Mouse (Mus musculus) embryonic facial prominence, embryonic 13.5 days (tissue): ENCODE measurements at regions not wholly inside any gene's neighbourhood (a gene's known extent, or its start where the extent isn't known, plus 50 kb on each side); places are given as distances from the start of the nearest gene placed in this dataset.

Experiments
- ATAC-seq: fragments of 200-750 bp; cut with Nextera tagmentation; 2 replicates; pipeline ENCODE4 v1.8.0; 2017; ENCODE audit warnings: low read depth; ENCODE audit not compliant: insufficient number of reproducible peaks, insufficient read depth, low FRiP score, low TSS enrichment
- H3K27ac ChIP-seq: fragments of 300-500 bp; sonication (generic); 2 replicates; pipeline ENCODE4 v1.5.1; 2015; ENCODE audit warnings: moderate library complexity, mild to moderate bottlenecking, inconsistent platforms
- H3K27me3 ChIP-seq: fragments of 300-500 bp; sonication (generic); 2 replicates; pipeline ENCODE4 v1.6.1; 2015; ENCODE audit warnings: mild to moderate bottlenecking, inconsistent platforms
- H3K36me3 ChIP-seq: fragments of 300-500 bp; sonication (generic); 2 replicates; pipeline ENCODE4 v1.6.1; 2015; ENCODE audit warnings: mild to moderate bottlenecking, inconsistent platforms
- H3K4me1 ChIP-seq: fragments of 300-500 bp; sonication (generic); 2 replicates; pipeline ENCODE4 v1.6.1; 2015; ENCODE audit warnings: inconsistent platforms
- H3K4me2 ChIP-seq: fragments of 300-500 bp; sonication (generic); 2 replicates; pipeline ENCODE4 v1.6.1; 2015; ENCODE audit warnings: moderate library complexity, mild to moderate bottlenecking, inconsistent platforms
- H3K4me3 ChIP-seq: fragments of 300-500 bp; sonication (generic); 2 replicates; pipeline ENCODE4 v1.5.1; 2015; ENCODE audit warnings: mild to moderate bottlenecking, inconsistent platforms
- H3K9ac ChIP-seq: fragments of 300-500 bp; sonication (generic); 2 replicates; pipeline ENCODE4 v1.6.1; 2015; ENCODE audit warnings: mild to moderate bottlenecking, inconsistent platforms
- H3K9me3 ChIP-seq: fragments of 300-500 bp; sonication (generic); 2 replicates; pipeline ENCODE4 v1.6.1; 2016; ENCODE audit warnings: inconsistent platforms
- WGBS: fragments of 180-500 bp; shearing (Covaris S2); methylation state at CpG from one replicate; pipeline ENCODE4 v1.1.7; 2015; ENCODE audit warnings: mixed read lengths; 5-methylcytosine and 5-hydroxymethylcytosine counted together

GRCm38 (mm10) chr17:85755557-85755956 lies 67.5 kb upstream of the Six2 start:
- Histone ChIP-seq H3K4me3 (no peak overlapping the region), H3K36me3 (no peaks in the 10 kb centered on the region), H3K4me1 (peaks cover 21% of the 10 kb centered on the region), H3K9me3 (0 out of 2 replicates have a peak, but pooled peaks cover 3% of the 10 kb centered on the region), H3K4me2 (no peak overlapping the region), H3K9ac (no peak overlapping the region), H3K27me3 (no peaks in the 10 kb centered on the region), H3K27ac (no peak overlapping the region)
- no peak for ATAC-seq
- WGBS: 52% methylated on average over 2 of the region's 2 CpGs

GRCm38 (mm10) chr17:85748649-85749081 lies 60.6 kb upstream of the Six2 start:
- 0 out of 2 replicates have a peak overlapping the region, but pooled peaks have one; percentile 27 for H3K9ac ChIP-seq
- H3K27ac ChIP-seq: no peak overlapping the region
- H3K4me1 ChIP-seq: peaks cover 33% of the 10 kb centered on the region
- H3K4me3 ChIP-seq: no peak overlapping the region; the same call in 1 of the 2 replicates
- H3K4me2 ChIP-seq: peak overlapping the region; percentile 45
- peaks cover 3% of the 10 kb centered on the region; the same call in 1 of the 2 replicates for H3K27me3 ChIP-seq
- H3K36me3 ChIP-seq: no peaks in the 10 kb centered on the region
- WGBS: 10% methylated on average over 10 of the region's 10 CpGs
- peak; percentile 32; the same call in 1 of the 2 replicates for ATAC-seq
- H3K9me3 ChIP-seq: no peaks in the 10 kb centered on the region

- ATAC-seq: no peak
- no peak overlapping the region for H3K27ac ChIP-seq
- no peak overlapping the region for H3K4me3 ChIP-seq
- peaks cover 33% of the 10 kb centered on the region for H3K4me1 ChIP-seq
- no peak overlapping the region for H3K9ac ChIP-seq
- WGBS: 40% methylated on average over 16 of the region's 16 CpGs
- H3K36me3 ChIP-seq: no peaks in the 10 kb centered on the region
- peak overlapping the region; percentile 45 for H3K4me2 ChIP-seq
- no peaks in the 10 kb centered on the region for H3K9me3 ChIP-seq
- peaks cover 3% of the 10 kb centered on the region; the same call in 1 of the 2 replicates for H3K27me3 ChIP-seq
Observed at GRCm38 (mm10) chr17:85747976-85748648, 60.0 kb upstream of the Six2 start.
